Mouse (Mus musculus): ENCODE measurements around the gene Olfr297. TPM values are rescaled to one million over a fixed set of nuclear protein-coding genes. Genes with fewer than 3 reads are reported as not detected.

The Olfr297 gene
- total RNA-seq (2023): not detected

GRCm38 (mm10) chr7:86519668-86520067, at the start of gene Olfr297:
Olfr297 (plus strand) TSS chr7:86519968.

GRCm38 (mm10) chr7:86492384-86492783, 27.4 kb upstream of the Olfr297 start, which contains the start of gene Olfr298:
Olfr298 (minus strand) TSS chr7:86492484.

Other genes with a start within 250 kb of the Olfr297 start
- gene Olfr310, start 242.8 kb upstream of the Olfr297 start, total RNA-seq (2023): not detected
- gene Olfr309, start 206.3 kb upstream of the Olfr297 start, total RNA-seq (2023): not detected
- not detected for gene Olfr308, start 194.3 kb upstream of the Olfr297 start, total RNA-seq (2023)
- not detected for gene Olfr307, start 182.4 kb upstream of the Olfr297 start, total RNA-seq (2023)
- gene Olfr305, start 153.0 kb upstream of the Olfr297 start, total RNA-seq (2023): not detected
- gene Olfr304, start 133.3 kb upstream of the Olfr297 start, total RNA-seq (2023): not detected
- gene Olfr303, start 122.2 kb upstream of the Olfr297 start, total RNA-seq (2023): not detected
- gene Olfr301, start 116.1 kb upstream of the Olfr297 start, total RNA-seq (2023): not detected
- gene Olfr299, start 60.0 kb upstream of the Olfr297 start, total RNA-seq (2023): not detected
- not detected for gene Olfr298, start 27.5 kb upstream of the Olfr297 start, total RNA-seq (2023)
- not detected for gene Olfr295, start 63.9 kb downstream of the Olfr297 start, total RNA-seq (2023)
- gene Olfr294, start 96.7 kb downstream of the Olfr297 start, total RNA-seq (2023): not detected
- gene Olfr293, start 129.1 kb downstream of the Olfr297 start, total RNA-seq (2023): not detected
- gene Olfr292, start 168.4 kb downstream of the Olfr297 start, total RNA-seq (2023): not detected